Mouse (Mus musculus) layer of hippocampus, adult 11-12 months (tissue): Measurements from ENCODE around the gene Spry1.

Experiments
- DNase-seq: peaks from one replicate; pipeline ENCODE4 v3.0.0; 2022; ENCODE audit warnings: low spot score

Gene Spry1

DNA sequence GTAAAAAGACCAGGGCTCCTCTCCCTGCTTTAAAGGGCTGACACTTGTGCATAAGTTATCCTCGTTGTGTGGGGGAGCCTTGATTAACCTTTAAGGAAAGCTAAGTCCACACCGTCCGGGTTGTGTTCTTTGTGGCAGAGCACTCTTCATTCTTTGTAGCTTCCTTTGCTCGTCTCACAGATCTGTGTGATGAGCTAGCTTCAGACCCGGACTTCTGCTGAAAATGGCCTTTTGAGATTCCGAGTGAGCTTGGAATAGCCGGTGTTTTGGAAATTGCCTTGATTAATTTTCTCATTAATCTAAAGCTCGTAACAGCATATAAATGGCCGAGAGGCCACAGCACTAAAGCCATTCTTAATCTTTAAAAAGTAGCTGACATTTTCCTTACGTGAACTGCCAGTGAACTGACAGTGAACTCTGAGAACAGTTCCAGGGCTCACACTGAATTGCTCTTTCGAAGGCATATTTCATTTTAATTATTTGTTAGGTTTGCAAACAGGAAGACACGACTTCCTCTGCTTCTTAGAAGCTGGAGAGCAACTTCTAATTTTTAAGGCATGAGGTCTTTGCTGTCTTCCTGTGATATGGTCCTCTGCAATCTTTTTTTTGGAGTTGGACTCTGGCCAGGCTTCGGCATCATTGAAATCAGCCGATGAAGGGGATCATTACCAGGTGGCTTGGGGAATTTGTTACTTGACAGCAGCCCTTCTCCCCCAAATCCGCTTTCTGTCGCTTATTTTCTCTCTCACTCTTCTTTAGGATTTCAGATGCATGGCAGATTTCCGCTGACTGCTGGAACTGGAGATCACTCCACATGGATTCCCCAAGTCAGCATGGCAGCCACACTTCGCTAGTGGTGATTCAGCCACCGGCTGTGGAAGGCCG is 2.3 kb downstream of the Spry1 start:
- no peak for DNase-seq

DNA sequence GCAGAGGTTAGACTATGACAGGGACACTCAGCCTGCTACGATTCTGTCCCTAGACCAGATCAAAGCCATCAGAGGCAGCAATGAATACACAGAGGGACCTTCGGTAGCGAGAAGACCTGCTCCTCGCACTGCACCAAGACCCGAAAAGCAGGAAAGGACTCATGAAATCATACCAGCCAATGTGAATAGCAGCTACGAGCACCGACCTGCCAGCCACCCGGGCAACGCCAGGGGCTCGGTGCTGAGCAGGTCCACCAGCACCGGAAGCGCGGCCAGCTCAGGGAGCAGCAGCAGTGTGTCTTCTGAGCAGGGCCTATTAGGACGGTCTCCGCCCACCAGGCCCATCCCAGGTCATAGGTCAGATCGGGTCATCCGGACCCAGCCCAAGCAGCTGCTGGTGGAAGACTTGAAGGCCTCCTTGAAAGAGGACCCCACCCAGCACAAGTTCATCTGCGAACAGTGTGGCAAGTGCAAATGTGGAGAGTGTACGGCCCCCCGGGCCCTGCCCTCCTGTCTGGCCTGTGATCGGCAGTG is 3.0 kb downstream of the Spry1 start:
- no peak for DNase-seq

DNA sequence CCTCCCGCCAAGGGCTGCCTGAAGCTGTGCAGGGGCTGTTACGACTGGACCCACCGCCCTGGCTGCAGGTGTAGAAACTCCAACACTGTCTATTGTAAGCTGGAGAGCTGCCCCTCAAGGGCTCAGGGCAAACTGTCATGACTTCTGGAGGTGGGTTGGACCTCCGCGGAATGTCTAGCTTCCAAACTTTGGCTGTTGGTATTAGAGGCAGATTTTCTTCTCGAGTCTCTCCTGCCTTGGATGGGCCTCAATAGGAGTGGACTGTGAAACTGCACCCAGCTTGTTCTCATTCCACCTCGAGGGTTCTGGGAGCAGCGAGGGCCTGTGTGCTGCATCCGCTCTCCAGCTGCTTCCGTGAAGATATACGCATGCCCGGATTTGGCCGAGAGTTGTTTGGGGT is 3.7 kb downstream of the Spry1 start:
- DNase-seq, result no peak

DNA sequence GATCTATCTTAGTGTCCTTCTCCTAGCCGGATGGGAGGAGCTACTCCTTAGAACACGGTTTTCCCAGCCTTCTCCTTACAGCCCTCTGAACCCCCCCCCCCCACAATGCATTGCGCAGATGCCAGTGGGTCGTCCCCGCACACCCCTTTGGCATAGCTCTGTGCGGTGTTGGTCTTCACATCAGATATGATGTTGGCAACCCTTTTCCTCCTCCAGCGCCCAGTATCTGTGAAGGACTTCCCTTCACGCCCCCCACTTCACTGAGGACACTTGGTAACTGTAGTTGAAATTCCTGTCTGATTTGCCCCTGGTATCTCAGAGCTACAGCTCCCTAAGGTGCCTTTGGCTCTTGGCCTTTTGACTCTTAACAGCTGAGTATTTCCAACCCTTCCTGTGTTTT is 4.2 kb downstream of the Spry1 start:
- DNase-seq, result no peak

DNA sequence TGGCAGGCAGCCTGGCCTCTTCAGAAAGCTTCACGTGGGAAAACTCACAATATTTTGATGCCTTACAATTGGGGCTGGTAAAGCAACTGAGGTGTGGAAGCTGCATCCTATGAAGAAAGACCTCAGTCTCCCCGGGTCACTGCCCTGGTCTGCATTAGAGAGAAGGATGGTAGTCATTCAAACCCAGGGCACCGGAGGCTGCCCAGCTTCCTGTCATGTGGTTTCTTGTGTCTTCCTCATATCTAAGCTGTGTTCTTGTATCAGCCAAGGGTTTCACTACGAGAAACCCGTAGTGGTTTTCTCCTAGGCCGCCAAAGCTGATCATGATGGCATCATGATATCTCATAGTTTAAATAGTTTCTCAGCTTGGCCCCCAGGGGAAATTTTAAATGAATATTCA is 5.3 kb downstream of the Spry1 start:
- no peak for DNase-seq

- DNase-seq, result no peak
Measured at GRCm38 (mm10) chr3:37646221-37646620, 6.5 kb downstream of the Spry1 start.

DNA sequence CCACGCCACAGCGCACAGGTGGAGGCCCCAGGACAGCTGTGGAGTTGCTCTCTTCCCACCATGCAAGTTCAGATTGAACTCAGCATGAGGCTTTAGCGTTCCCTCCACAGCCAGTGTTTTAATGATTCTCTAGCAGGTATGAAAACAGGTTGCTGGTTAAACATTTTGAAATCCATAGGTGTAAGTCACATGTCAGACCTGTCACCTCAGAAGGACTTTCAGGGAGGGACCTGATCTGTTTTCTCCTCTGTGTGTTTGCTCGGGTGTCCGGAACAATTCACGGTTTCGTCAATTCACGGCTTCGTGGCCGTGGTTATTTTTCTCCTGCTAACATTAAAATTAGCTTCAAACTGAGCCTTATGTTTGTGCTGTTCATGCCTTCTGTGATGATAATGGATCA is 7.5 kb downstream of the Spry1 start:
- no peak for DNase-seq

- DNase-seq, result no peak
Measured at GRCm38 (mm10) chr3:37648244-37648643, 8.5 kb downstream of the Spry1 start.

DNA sequence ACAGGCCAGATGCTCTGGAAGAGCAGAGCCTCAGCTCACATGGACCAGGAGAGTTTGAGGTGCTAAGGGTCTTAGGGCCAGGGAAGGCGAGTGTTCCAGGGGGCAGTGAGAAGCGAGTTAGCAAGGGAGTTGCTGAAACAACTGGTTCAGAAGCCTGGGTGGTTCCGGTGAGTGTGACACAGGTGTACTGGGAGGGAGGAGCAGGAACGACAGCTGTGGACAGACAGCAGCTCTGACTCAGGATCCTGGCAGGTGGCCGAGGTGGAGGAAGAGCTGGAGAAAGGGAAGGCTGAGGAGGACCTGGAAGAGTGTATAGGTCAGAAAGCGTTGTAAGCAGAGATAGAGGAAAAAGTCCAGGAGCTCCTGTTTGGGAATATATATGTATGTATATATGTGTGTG is 9.5 kb downstream of the Spry1 start:
- DNase-seq, result no peak

DNA sequence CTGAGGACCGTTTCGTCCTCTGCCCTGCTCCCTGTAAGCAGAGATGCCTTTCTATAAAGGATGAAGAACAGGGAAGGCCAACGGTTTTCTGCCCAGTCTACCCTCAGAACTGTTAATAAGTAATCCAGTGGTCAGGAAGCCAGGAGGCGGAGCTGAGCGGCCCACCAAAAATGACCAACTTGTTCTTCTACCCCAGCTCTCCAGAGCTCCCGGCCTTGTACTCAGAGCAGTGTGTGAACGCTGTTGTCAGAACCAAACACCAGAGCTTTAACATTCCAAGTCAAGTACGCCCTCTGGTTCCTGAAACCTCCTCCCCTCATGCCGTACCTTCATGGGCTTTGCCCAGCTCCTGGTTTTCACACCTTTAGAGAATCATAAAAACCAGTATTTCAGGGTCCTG is 12.8 kb downstream of the Spry1 start:
- no peak for DNase-seq

DNA sequence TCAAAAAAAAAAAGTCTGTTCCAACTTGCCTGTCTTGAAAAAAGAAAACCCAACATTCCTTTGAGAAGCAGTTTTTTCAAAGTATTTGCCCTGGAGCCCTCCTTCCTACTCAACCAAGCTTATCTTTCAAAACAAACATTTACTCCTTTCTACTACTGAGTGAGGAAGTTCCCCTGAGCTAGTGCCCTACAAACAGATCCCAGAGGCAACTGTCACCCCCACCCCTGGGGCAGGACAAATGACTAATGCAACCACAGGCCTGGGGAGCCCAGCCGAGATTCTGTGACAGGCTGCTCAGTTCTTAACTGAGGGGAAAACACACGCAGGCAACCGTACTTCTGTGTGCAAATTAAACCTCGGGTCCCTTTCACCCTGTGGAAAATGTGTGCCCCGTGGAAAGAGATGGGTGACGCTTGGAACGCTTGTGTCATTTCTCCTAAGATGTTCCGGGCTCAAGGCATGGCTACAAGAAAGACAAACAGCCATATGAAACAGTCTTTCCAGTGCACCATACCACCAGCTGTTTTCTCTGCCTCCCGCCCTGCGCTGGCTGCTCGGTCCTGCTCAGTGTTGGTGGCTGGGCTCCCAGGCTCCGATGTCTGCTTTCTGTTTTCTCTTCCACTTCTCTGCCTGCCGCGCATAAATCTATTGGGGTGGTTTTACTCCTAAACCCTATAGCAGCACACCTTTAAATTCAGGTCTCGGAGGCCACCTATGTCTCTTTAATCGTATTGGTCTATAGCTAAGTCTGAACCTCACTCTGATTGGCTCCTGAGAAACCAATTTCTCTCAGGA is 14.4 kb downstream of the Spry1 start:
- DNase-seq, result no peak

GRCm38 (mm10) chr3:37654787-37655186 is 15.0 kb downstream of the Spry1 start:
- DNase-seq, result no peak

DNA sequence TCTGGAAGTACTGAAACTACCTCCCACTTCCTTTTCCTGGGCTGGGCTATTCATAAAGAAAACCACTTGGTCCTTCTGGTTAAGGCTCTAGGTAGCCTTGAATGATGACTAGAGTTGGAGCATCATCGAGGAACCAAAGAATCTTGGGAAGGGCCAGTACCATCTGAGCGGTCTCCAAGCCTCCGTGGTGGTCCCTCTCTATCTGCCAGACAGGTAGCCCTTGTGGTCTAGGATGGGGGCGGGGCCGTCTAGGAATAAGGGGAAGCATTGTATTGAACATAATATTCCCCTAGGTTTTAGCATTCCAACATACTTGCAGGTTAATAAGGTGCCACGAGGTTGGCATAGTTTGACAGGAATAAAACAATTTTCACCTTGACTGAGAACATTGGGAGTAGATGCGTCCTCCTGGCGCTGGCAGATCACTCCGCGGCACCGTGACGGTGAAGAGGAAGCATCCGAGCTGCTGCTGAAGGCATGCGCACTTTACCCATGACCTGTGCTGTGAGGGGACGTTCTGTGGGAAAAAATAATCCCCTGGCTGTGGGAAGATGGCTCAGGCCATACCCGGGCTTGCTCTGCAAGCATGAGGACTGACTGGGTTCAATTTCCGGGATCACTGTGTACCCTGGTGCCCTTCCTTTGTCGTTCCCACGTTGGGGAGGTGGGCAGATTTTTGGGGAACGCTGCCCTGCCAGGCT is 16.3 kb downstream of the Spry1 start:
- DNase-seq, result no peak

- no peak for DNase-seq
Measured at GRCm38 (mm10) chr3:37657009-37657408, 17.3 kb downstream of the Spry1 start.

DNA sequence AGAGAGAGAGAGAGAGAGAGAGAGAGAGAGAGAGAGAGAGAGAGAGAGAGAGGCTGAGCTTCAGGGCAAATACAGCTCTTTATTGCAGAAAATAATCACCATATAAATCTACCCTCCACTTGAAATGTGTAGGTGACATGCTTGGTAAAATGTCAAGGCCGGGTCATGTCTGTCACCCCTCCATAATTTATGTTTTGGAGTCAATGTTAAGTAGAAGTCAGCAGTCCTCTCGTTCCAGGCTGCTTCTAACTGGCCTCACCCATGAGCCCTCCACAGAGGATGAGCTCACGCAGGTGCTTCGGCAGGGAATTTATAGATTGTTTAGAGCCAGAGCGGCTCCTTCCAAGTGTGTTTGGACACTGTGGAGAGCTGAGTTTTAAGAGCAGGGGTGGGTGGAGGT is 18.4 kb downstream of the Spry1 start:
- no peak for DNase-seq

- no peak for DNase-seq
Measured at GRCm38 (mm10) chr3:37659621-37660020, 19.9 kb downstream of the Spry1 start.

- DNase-seq, result no peak
Measured at GRCm38 (mm10) chr3:37666291-37667118, 26.8 kb downstream of the Spry1 start.

GRCm38 (mm10) chr3:37667119-37667467 is 27.3 kb downstream of the Spry1 start:
- no peak for DNase-seq

- no peak for DNase-seq
Measured at GRCm38 (mm10) chr3:37667736-37668135, 28.0 kb downstream of the Spry1 start.

DNA sequence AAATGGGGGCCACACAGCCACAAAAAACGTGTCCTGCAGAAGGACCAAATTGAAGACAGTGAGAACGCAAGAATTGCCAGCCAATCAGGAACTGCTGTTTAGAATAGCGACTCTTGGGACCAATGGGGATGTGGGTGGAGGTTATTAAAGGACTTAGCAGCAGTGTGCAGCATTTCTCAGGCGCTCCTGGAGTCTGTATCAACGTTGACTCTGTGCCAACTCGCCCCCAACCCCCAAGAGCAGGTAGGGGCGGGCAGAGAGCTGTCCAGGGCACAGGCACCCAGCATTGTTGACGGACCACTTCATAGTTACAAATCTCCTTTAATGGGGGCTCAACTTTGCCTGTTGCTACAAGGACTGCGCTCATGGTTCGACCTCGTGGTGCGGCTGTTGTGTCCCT is 28.9 kb downstream of the Spry1 start:
- DNase-seq, result no peak

DNA sequence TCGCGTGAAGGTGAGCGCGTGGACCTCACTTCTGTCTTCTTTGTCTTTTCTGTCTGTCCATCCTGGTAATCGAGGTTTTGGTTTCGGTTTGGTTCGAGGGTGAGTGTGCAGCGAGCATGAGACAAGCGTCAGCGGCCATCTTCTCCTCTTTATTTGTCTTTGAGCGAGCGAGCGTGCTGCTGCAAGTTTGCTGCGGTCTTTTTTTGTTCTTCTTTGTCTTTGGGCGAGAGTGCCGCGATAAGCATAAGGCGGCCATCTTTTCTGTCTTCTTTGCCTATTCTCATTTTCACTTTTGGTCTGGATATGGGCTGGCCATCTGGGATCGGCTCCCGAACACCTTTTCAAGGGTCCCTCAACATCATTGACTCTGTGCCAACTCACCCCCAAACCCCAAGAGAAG is 29.4 kb downstream of the Spry1 start:
- DNase-seq, result no peak
